Mouse (Mus musculus) heart, postnatal 4 days (tissue): ENCODE measurements at regions not wholly inside any gene's neighbourhood (a gene's known extent, or its start where the extent isn't known, plus 50 kb on each side); places are given as distances from the start of the nearest gene placed in this dataset.
A peak's percentile ranks its signal among the peaks of the same experiment; 100 is the strongest.

Experiments used
- DNase-seq: peaks from one replicate; pipeline ENCODE4 v3.0.0; 2021

DNA sequence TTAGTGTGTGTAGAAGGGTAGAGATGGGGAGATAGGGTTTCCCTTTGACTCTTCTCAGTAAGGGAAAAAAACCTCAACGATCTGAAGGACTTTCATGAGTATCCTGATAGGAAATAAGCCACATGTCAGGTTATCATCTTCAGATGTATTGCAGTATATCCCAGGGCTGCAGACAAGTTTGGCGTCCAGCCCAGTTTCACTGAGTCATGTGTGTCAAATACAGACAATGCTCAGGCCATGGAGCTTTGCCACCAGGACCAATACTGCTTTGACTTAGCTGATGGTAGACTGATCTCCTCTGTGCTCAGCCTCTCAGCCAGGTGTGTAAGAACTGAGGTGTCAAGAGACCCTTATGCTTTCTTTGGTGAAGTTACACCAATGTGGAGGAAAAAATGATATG is 62.9 kb downstream of the Cst10 start:
- no peak for DNase-seq

GRCm38 (mm10) chr2:149472411-149472810 is 67.6 kb downstream of the Cst10 start:
- no peak for DNase-seq

DNA sequence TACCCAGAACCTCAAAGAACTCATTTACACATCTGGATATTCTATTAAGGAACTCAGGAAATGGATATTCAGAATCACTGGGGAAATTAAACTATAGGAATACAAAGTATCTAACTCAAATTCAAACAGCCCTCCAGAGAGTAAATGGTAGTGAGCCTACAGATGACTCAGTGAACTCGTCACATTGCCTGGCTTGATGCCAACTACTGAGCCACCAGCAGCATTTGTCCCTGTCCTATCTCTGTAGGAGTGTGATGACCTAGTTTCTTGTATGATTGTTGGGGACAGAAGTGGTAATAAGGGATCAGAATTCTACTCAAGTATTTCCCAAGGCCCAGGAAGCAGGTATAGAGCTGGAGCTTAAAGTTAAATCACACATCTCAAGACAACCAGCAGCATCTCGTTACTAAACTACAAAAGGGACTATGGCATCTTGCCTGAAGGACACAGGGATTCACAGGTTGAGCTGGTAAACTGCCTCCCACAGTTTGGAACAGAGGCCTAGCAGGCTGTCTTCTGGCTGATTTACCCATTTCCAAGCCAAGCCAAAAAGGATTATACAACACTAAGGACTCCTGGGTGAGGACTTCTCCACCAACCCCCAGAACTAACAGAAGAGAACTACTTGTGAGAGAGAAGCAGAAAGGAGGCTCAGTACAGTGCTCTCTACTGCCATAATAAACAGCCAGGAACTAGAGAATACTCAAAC is 88.6 kb downstream of the Cst10 start:
- DNase-seq: peak; percentile 4

GRCm38 (mm10) chr2:149512870-149513269 is 108.0 kb downstream of the Cst10 start:
- DNase-seq: no peak

DNA sequence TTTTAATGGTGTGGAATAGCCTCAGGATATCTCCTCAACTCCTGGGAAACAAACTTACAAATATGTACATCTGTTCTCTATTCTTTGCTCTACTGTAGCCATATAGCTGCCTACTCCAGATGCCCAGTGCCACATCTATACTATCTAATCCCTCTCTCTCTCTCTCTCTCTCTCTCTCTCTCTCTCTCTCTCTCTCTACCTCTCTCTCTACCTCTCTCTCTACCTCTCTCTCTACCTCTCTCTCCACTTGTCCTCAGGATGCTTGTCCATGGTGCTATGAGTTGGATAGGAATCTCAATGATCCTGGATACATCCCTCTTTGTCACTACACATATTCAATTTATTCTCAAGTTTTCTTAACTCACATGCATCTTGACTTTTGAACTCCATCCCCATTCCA is 119.6 kb downstream of the Cst10 start:
- no peak for DNase-seq

DNA sequence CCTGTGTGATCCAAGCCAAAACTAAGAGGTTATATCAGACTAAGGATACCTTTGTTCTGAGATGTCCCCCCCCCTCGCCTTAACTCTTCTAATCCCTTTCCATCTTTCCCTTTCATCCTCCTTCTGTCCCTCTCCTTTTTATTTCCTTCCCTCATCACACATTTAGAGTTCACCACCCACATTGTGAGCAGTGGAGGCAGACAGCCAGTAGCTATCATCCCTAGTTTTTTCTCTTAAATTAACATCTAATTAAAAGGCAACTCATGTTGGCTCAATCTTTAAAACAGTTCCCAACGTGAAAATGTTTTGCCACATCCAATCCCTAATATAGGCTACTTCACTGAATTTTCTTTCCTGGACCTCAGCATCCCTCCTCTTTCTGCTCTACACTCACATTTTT is 138.0 kb downstream of the Cst10 start:
- no peak for DNase-seq

GRCm38 (mm10) chr2:149545708-149546107 is 140.9 kb downstream of the Cst10 start:
- no peak for DNase-seq

DNA sequence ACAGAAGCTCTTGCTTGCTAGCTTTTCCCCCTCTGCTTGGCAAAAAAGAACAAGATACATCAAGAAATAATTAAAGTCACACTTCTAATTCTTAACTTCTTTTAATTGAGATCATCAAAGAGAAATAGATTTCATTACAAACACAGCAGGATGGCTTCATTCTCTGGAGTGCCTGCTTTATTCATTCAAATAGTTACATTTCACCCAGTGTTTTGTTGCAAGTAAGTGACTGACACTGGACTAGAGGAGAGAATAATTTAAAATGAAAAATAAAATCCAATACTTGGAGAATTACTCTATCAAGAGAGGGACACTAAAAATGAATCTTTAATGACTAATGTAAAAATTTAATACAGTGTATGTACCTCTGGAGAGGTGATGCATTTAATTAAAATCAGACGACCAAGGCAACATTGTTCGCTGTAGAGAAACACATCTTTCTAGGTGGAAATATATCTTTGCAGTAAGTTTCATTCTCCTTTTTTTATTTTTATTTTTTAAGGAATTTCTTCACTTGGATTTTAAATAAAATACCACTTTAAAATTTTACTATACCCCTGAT is 141.9 kb downstream of the Cst10 start:
- no peak for DNase-seq

DNA sequence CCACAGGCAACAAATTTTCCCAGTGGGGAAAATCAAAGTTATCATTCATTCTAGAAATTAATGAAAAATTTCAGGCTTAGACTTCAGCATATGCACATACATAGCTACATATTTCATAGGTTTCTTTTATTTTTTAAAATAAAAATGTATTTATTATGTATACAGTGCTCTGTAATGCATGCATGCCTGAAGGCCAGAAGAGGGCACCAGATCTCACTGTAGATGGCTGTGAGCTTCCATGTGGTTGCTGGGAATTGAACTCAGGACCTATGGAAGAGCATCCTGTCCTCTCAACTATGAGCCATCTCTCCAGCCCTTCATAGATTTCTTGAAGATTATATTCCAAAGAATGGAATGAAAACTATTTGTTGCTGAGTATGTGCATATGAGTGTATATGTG is 150.4 kb downstream of the Cst10 start:
- no peak for DNase-seq

DNA sequence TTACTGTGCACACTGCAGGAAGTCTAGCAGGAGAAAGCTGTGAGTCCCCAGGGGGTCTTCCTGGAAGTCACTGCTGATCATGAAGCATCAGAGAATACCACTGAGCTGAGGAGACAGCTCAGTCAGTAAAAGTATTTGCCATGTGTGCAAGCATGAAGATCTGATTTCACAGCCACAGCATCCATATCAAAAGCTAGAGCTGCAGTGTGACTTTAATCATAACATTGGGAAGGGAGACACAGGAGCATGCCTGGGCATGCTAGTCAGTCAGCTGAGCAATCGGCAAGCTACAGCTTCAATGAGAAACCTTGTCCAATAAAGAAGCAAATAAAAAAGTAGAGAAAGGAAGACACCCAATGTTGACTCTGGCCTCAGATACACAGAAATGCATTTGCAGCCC is 168.9 kb downstream of the Cst10 start:
- no peak for DNase-seq

DNA sequence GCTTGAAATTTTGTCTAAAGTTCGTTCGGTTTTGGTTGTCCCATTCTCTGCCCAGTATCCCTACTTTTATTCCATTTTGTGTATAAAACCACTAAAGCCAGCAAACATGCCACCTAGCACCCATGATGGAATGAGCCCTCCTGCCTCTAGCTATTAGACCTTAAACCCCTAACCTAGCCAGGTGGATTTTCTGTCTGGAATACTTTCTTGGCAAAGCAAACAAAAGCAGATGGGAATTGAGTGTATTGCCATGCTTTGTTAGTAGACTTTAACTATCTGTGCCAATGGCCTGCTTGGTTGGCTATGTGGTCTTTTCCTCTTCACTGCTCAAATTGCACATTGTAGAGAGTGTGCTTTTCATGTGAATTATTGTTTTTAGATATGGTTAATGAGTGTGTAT is 197.7 kb downstream of the Cst10 start:
- DNase-seq: no peak

- DNase-seq: no peak
Observed at GRCm38 (mm10) chr2:149613381-149613780, 208.5 kb downstream of the Cst10 start.

- DNase-seq: no peak
Observed at GRCm38 (mm10) chr2:149614078-149614939, 209.5 kb downstream of the Cst10 start.

GRCm38 (mm10) chr2:149625626-149626025 is 203.4 kb upstream of the Syndig1 start:
- peak; percentile 31 for DNase-seq

DNA sequence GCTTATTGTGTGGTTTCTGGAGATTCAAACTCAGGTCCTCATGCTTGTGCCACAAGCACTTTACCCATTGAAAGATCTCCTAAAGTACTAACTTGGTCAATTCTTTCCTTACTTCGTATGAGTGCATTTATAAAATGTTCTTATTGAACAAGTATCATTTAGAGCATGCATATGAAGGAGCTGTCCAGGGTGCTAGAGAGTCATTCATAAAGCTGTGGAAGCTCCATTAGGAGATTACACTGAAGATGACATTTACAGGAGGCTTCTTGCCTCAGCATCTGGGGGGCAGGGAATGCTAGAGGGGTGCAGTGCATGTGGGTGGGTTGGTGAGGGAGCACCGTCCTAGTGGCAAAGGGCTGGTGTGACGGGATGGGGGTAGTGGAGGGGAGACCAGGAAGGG is 187.8 kb upstream of the Syndig1 start:
- peak; percentile 4 for DNase-seq

DNA sequence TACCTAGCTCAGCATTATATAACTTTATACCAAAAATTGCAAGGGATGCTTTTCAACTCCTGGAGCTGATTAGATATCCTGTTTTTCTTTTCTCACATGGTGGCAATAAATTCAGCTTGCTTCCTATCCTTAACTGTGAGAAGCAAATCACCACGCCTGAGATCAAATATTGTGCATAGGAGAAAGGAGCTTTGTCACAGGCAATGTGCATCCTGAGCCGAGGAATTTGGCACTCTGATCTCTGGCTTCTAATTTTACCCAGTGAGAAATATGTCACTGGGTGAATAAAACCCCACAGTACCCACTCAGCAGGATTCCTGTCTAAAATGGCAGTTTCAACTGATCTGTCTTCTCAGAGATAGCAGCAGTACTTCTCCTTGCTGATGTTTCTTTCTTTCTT is 177.2 kb upstream of the Syndig1 start:
- no peak for DNase-seq

DNA sequence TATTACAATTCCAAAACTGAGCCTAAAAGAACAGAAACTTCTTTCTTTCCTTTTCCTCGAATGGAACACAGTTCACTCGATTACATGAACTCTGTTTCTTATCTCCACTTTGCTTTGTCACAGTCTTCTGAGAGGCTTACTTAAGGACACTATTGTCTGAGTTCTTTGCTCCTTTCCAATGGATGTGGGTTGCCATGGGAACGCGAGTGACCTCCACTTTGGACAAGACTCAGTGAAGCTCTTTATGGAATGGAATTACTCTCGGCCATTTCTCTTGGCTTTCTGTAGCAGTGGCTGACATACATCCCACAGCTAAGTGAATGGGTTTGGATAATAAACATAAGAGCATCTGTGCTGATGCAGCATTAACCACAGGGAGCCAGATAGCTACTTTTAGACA is 167.9 kb upstream of the Syndig1 start:
- no peak for DNase-seq

- DNase-seq: no peak
Observed at GRCm38 (mm10) chr2:149664377-149664776, 164.6 kb upstream of the Syndig1 start.

DNA sequence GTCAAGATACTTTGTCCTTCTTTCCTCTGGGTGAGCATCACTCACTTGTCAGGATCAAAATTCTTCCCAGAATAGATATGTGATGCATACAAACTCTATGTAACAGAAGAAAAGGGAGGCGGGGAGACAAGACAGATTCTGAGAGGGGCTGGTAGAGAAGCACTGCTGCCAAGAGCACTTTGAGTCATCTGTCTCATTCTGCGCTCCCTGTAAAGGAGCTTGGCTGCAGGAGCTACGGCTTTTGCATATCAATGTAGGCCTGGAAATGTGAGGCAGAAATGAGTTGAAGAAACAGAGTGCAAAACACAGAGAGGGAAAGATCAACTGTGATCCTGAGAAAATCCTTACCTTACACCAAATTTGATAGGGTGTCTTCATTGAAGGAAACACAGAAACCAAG is 162.6 kb upstream of the Syndig1 start:
- no peak for DNase-seq

DNA sequence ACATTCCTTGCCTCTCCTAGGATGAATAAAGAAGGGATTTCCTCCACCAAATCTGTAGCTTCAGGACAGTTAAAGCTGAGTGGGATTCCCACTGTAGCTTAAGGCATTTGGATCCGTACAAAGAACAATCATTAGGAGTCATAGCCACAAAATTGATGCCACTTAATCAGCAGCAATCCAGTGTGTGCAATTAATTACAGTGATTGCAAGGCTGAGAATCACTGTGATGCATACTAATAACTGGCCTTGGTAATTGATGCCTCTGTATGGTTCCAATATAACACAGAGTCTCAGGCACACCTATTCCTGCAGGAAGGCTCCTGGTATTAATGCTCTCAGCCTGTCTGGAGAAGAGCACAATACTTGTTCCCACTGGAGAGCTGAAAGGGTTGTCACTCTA is 157.1 kb upstream of the Syndig1 start:
- no peak for DNase-seq

- peak; percentile 31 for DNase-seq
Observed at GRCm38 (mm10) chr2:149679822-149680459, 149.1 kb upstream of the Syndig1 start.

- DNase-seq: no peak
Observed at GRCm38 (mm10) chr2:149722342-149722741, 106.7 kb upstream of the Syndig1 start.

- DNase-seq: no peak
Observed at GRCm38 (mm10) chr2:149724279-149724678, 104.7 kb upstream of the Syndig1 start.
